Mouse (Mus musculus) embryonic facial prominence, embryonic 15.5 days (tissue): ENCODE data around the gene Plxnb2. TPM values are rescaled to one million over a fixed set of nuclear protein-coding genes. Genes with fewer than 3 reads are reported as not detected.

ENCODE experiments used
- ATAC-seq: fragments of 200-750 bp; cut with Nextera tagmentation; 2 replicates; pipeline ENCODE4 v1.8.0; 2017; ENCODE audit warnings: low read depth, moderate TSS enrichment; ENCODE audit not compliant: insufficient number of reproducible peaks, low FRiP score, low TSS enrichment
- H3K27ac ChIP-seq: fragments of 300-500 bp; sonication (generic); replicated peaks from 2 replicates; pipeline ENCODE4 v1.5.1; 2015; ENCODE audit warnings: mild to moderate bottlenecking, inconsistent platforms
- H3K27me3 ChIP-seq: fragments of 300-500 bp; sonication (generic); 2 replicates; pipeline ENCODE4 v1.6.1; 2015; ENCODE audit warnings: inconsistent platforms
- H3K36me3 ChIP-seq: fragments of 300-500 bp; sonication (generic); 2 replicates; pipeline ENCODE4 v1.6.1; 2015; ENCODE audit warnings: mild to moderate bottlenecking, inconsistent platforms
- H3K4me1 ChIP-seq: fragments of 300-500 bp; sonication (generic); 2 replicates; pipeline ENCODE4 v1.6.1; 2015; ENCODE audit warnings: inconsistent platforms
- H3K4me2 ChIP-seq: fragments of 300-500 bp; sonication (generic); replicated peaks from 2 replicates; pipeline ENCODE4 v1.6.1; 2015; ENCODE audit warnings: mild to moderate bottlenecking, inconsistent platforms
- H3K4me3 ChIP-seq: fragments of 300-500 bp; sonication (generic); replicated peaks from 2 replicates; pipeline ENCODE4 v1.5.1; 2015; ENCODE audit warnings: mild to moderate bottlenecking, inconsistent platforms
- H3K9ac ChIP-seq: fragments of 300-500 bp; sonication (generic); 2 replicates; pipeline ENCODE4 v1.6.1; 2015; ENCODE audit warnings: inconsistent platforms
- H3K9me3 ChIP-seq: fragments of 300-500 bp; sonication (generic); replicated peaks from 2 replicates; pipeline ENCODE4 v1.6.1; 2016; ENCODE audit warnings: inconsistent platforms
- whole genome bisulfite sequencing: fragments of 180-500 bp; shearing (Covaris S2); methylation state at CpG from one replicate; pipeline ENCODE4 v1.1.7; 2015; 5-methylcytosine and 5-hydroxymethylcytosine counted together
- polyA plus RNA-seq: library from polyadenylated mRNA; unstranded; fragments of >200 nt; fragmentation: Nextera tagmentation; extraction: Ambion mirVana; gene quantifications from 2 replicates; pipeline ENCODE4 v1.2.1, GENCODE M21; 2015

The Plxnb2 gene
- polyA plus RNA-seq, 1 experiment from 2014 or later = 161 TPM

DNA sequence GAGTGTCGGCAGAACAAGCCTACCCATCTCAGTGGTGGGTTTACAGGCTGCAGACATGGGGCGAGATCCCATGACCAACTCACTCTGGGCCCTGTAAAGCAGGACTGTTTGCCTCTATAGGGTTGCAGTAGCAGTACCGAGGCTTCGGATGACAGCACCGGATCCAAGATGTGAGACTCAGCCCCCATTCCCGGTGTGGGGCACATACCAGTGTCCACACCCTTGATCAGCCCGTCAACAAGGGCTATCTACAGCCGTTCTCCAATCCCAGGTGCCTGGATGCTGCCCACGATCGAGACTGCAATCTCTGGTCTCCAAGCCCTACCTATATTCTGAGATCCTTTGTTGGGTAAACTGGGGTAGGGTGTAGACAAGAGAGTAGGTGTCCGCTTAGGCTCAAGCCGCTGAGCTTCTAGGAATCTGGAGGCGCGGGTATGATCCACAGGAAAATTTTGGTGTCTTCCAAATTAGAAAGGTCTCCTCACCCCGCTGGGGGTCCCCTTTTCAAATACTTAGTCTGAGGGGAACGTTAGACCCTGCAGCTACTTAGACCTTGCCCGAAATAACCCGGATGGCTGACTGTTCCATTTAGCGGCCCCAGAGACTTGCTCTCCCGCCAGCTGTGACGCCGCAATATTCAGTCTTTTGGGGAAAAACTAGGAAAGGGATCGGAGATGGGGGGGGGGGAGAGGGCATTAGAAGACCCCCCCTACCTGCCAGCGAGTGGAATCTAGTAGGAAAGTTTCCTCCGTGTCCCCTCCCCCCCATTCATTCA is 31.9 kb downstream of the Plxnb2 start:
- H3K9me3 ChIP-seq = no peaks in the 10 kb centered on the region
- peak overlapping the region; percentile 54 for H3K9ac ChIP-seq
- no peak for ATAC-seq
- peak overlapping the region; percentile 68 for H3K4me3 ChIP-seq
- H3K4me2 ChIP-seq = peak overlapping the region; percentile 81
- WGBS = 5% methylated on average over 25 of the region's 25 CpGs
- H3K27ac ChIP-seq = 0 out of 2 replicates have a peak overlapping the region, but pooled peaks have one; percentile 48
- peaks cover 40% of the 10 kb centered on the region for H3K4me1 ChIP-seq
- peaks cover 4% of the 10 kb centered on the region for H3K36me3 ChIP-seq
- peaks cover 28% of the 10 kb centered on the region for H3K27me3 ChIP-seq

DNA sequence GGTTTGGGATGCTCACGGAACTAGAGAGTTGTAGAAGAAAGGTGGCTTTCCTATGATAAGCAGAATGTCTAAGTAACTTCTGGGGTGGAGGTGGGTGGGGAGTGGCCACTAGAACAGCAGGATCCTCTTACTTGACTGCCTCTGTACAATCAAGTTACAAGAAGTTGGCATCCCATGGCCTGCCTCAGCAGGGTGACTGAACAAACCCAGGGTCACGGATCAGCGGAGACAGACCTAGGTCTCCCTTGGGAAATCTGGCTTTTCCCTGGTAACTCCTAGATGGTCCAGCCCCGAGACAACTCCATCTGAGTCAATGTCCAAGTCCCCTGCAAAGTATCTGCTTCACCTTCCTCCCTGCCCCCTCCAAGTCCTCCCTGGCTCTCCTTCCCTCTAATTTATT is 32.7 kb downstream of the Plxnb2 start:
- Histone ChIP-seq H3K4me1 (peaks cover 40% of the 10 kb centered on the region), H3K27me3 (peaks cover 28% of the 10 kb centered on the region), H3K4me3 (peak overlapping the region; percentile 68; the same call in 1 of the 2 replicates), H3K36me3 (no peaks in the 10 kb centered on the region; the same call in 1 of the 2 replicates), H3K27ac (no peak overlapping the region), H3K9me3 (no peaks in the 10 kb centered on the region), H3K4me2 (peak overlapping the region; percentile 81), H3K9ac (no peak overlapping the region)
- 64% methylated on average over 4 of the region's 4 CpGs for WGBS
- no peak for ATAC-seq

DNA sequence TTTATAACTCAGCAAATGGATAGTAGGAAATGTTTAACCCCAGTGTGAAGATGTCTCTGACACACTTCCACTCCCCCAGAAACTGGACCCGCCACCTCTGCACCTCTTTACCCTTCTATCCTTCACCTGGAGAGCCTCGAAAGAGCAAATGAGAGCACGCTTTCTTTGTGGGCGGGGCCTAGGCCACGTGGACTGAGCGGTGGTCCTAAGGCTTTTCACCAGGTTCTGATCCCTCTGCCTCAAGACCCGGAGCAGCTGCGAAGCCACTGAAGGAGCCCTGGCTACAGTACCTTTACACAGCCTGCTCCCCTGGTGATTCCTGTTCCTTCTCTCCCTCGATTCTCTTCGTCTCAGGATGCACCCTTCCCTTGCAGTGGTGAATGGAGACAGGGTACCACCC is 33.1 kb downstream of the Plxnb2 start:
- 19% methylated on average over 10 of the region's 10 CpGs for WGBS
- Histone ChIP-seq H3K4me3 (no peak overlapping the region; the same call in 1 of the 2 replicates), H3K9ac (no peak overlapping the region; the same call in 1 of the 2 replicates), H3K27me3 (peaks cover 33% of the 10 kb centered on the region), H3K36me3 (no peaks in the 10 kb centered on the region; the same call in 1 of the 2 replicates), H3K9me3 (no peaks in the 10 kb centered on the region), H3K4me2 (peak overlapping the region; percentile 60), H3K27ac (no peak overlapping the region), H3K4me1 (peaks cover 40% of the 10 kb centered on the region)
- no peak for ATAC-seq

DNA sequence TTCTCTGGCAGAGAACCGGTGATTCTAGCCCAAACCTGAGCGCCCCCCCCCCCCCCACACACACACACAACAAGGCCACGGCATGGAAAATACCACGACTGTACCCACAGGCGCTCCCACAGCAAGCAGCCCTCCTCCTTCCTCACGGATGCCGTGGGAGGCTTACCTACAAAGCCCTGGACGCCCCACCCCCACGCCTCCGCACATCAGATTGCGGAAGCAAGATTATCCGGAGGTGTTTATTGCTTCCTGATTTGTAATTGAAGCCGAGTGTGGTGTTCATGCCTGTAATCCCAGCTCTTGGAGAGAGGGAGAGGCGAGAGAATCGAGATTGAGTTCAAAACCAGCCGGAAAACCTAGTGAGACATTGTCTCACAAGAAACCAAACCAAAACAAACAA is 33.6 kb downstream of the Plxnb2 start:
- no peak overlapping the region; the same call in 1 of the 2 replicates for H3K9ac ChIP-seq
- no peaks in the 10 kb centered on the region for H3K9me3 ChIP-seq
- peak overlapping the region; percentile 60 for H3K4me2 ChIP-seq
- 9% methylated on average over 15 of the region's 16 CpGs for WGBS
- H3K27ac ChIP-seq = no peak overlapping the region
- peaks cover 40% of the 10 kb centered on the region for H3K4me1 ChIP-seq
- H3K4me3 ChIP-seq = peak overlapping the region; percentile 34
- no peaks in the 10 kb centered on the region; the same call in 1 of the 2 replicates for H3K36me3 ChIP-seq
- ATAC-seq = no peak
- H3K27me3 ChIP-seq = peaks cover 37% of the 10 kb centered on the region

DNA sequence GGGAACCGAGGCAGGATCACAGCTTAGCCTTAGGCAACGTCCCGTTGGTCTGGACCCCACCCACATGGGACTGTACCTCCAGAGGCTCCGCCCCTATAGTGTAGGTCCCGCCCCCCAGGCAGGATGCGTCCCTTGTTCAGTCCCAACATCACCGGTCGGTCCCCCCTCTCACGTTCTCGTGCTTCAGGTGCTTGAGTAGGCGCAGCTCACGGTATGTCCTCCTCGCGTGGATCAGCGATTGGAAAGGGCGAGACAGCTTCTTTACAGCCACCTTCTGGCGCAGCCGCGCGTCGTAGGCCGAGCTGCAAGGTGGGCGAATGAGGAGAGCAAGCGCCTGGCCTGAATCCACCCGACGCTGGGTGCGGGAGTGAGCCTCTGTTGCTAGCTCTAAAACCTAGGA is 34.1 kb downstream of the Plxnb2 start:
- Histone ChIP-seq H3K9me3 (no peaks in the 10 kb centered on the region), H3K9ac (no peak overlapping the region), H3K36me3 (no peaks in the 10 kb centered on the region; the same call in 1 of the 2 replicates), H3K4me1 (peaks cover 40% of the 10 kb centered on the region), H3K4me3 (peak overlapping the region; percentile 34), H3K27me3 (peaks cover 41% of the 10 kb centered on the region), H3K27ac (no peak overlapping the region), H3K4me2 (peak overlapping the region; percentile 60)
- 2% methylated on average over 27 of the region's 27 CpGs for WGBS
- ATAC-seq = no peak

GRCm38 (mm10) chr15:89145813-89146350 is 34.7 kb downstream of the Plxnb2 start:
- 75% methylated on average over 24 of the region's 24 CpGs for WGBS
- Histone ChIP-seq H3K4me2 (peak overlapping the region; percentile 60; the same call in 1 of the 2 replicates), H3K4me3 (no peak overlapping the region), H3K27me3 (peaks cover 48% of the 10 kb centered on the region), H3K4me1 (peaks cover 47% of the 10 kb centered on the region), H3K9me3 (no peaks in the 10 kb centered on the region), H3K9ac (no peak overlapping the region; the same call in 1 of the 2 replicates), H3K27ac (no peak overlapping the region), H3K36me3 (no peaks in the 10 kb centered on the region; the same call in 1 of the 2 replicates)
- ATAC-seq = no peak

DNA sequence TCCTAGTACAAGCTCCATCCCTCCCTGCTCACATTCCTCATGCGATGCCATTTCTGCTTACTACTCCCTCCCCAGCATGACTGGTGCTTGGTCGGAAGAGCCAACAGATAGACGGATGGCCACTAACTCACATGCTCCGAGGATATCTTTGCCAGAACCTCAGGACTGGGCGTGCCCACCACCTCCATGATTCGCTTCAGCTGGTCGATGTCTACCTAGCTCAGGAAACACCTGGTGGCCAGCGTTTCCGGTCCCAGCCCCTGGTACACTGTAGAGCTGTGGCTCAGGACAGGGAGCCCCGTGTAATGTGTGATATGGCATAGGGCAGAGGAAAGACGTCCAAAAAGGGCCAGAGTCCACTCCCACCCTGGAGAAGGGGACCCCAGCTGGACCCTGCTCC is 35.6 kb downstream of the Plxnb2 start:
- no peak overlapping the region for H3K9ac ChIP-seq
- H3K36me3 ChIP-seq = no peaks in the 10 kb centered on the region; the same call in 1 of the 2 replicates
- no peak overlapping the region for H3K4me3 ChIP-seq
- H3K4me1 ChIP-seq = peaks cover 51% of the 10 kb centered on the region
- H3K4me2 ChIP-seq = no peak overlapping the region
- H3K9me3 ChIP-seq = no peaks in the 10 kb centered on the region
- H3K27ac ChIP-seq = no peak overlapping the region
- WGBS = 84% methylated on average over 11 of the region's 11 CpGs
- peaks cover 57% of the 10 kb centered on the region for H3K27me3 ChIP-seq
- ATAC-seq = no peak

GRCm38 (mm10) chr15:89143134-89143533 is 37.5 kb downstream of the Plxnb2 start:
- no peak overlapping the region for H3K9ac ChIP-seq
- no peaks in the 10 kb centered on the region; the same call in 1 of the 2 replicates for H3K36me3 ChIP-seq
- no peaks in the 10 kb centered on the region for H3K9me3 ChIP-seq
- peaks cover 69% of the 10 kb centered on the region for H3K27me3 ChIP-seq
- 52% methylated on average over 2 of the region's 2 CpGs for WGBS
- H3K4me3 ChIP-seq = no peak overlapping the region
- H3K4me1 ChIP-seq = peaks cover 38% of the 10 kb centered on the region
- no peak overlapping the region for H3K4me2 ChIP-seq
- ATAC-seq = no peak
- no peak overlapping the region for H3K27ac ChIP-seq

DNA sequence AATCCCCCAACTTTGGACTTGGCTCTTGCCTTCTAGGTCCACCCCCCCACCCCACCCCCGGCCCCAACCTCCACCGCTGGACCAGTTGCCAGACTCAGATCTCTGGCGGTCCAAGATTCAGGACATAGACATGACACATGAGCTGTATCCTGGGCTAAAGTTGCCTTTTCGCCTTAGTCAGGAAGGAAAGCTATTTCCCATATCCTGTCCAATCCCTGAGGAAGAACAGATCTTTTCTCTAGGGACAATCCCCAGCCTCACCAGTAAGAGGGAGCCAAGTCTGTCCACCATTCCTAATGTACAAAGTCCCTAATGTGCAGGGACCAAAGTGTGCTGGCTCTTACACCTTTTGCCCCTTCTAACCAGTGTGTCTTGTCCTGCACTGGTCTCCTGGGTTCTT is 38.7 kb downstream of the Plxnb2 start:
- Histone ChIP-seq H3K4me3 (no peak overlapping the region), H3K9me3 (no peaks in the 10 kb centered on the region), H3K9ac (no peak overlapping the region), H3K4me2 (no peak overlapping the region), H3K27me3 (peaks cover 63% of the 10 kb centered on the region), H3K4me1 (peaks cover 30% of the 10 kb centered on the region), H3K27ac (no peak overlapping the region), H3K36me3 (no peaks in the 10 kb centered on the region; the same call in 1 of the 2 replicates)
- 58% methylated on average over 4 of the region's 4 CpGs for WGBS
- no peak for ATAC-seq

DNA sequence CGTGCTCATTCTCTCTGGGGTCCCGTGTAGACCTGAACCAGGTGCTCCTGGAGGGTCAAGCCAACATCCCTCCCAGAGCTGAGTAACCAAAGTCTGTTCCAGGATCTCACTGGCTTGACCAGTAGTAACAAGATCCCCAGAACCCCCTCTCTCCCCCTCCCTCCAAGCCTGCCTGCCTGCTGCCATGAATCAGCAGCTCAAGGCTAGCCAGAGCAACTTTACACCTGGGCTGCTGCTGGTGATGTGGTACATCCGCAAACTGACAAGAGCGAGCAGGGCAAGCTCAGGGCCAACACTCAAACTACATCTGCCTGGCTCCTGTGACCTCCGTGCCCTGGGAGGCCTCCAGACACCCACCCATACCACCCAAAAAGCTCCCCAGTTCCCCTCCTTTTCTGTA is 39.1 kb downstream of the Plxnb2 start:
- peaks cover 59% of the 10 kb centered on the region for H3K27me3 ChIP-seq
- H3K36me3 ChIP-seq = no peaks in the 10 kb centered on the region; the same call in 1 of the 2 replicates
- 21% methylated on average over 5 of the region's 5 CpGs for WGBS
- no peak overlapping the region for H3K9ac ChIP-seq
- peaks cover 25% of the 10 kb centered on the region for H3K4me1 ChIP-seq
- no peak overlapping the region for H3K4me3 ChIP-seq
- no peak for ATAC-seq
- no peak overlapping the region for H3K27ac ChIP-seq
- H3K9me3 ChIP-seq = no peaks in the 10 kb centered on the region
- H3K4me2 ChIP-seq = no peak overlapping the region

DNA sequence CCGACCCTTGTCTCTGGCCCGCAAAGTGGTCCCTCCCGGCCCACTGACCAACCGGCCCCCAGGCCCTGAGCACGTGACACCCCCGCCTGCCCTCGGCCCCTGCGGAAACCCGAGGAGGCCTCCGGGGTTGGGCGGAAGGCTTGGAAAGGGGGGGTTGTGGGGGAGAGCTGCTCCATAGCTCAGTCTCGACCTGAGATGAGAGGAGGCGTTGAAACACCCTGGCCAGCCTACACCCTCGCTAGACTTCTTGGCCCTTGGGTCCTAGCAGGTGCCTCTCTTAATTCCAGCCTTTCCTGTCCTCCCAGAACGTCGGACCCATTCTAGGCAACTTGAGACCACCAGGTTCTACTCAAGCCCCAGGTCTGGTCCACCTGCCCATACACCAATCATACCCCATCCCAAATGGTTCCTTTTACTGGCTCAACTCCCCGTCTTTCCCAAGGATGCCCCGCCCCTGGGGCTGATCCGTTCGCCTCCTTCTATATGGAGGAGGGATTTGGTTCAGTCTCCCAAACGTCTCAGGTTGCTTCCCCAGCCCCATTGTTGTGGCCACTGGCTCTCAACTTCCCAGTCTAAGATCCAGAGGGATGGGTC is 39.8 kb downstream of the Plxnb2 start, which contains the start of gene Mapk12:
Gene Mapk12 (minus strand): TSS at position 45 of the 594 bp plus-strand sequence.
- Histone ChIP-seq H3K4me3 (peak within 1 kb of the TSS; percentile 49), H3K36me3 (no peaks in the 10 kb centered on the region; the same call in 1 of the 2 replicates), H3K27me3 (peaks cover 53% of the 10 kb centered on the region), H3K27ac (peak within 1 kb of the TSS; percentile 44; the same call in 1 of the 2 replicates), H3K4me1 (peaks cover 20% of the 10 kb centered on the region), H3K9me3 (no peaks in the 10 kb centered on the region), H3K4me2 (peak within 1 kb of the TSS; percentile 92), H3K9ac (no peak within 1 kb of the TSS)
- peak; percentile 65 for ATAC-seq
- WGBS = 0% methylated on average over 19 of the region's 21 CpGs
